Mouse (Mus musculus) frontal cortex, adult (tissue): ENCODE results near the gene Nup85.
A peak's percentile ranks its signal among the peaks of the same experiment; 100 is the strongest.

Experiments used
- ATAC-seq: cut with Nextera tagmentation; 2 replicates; pipeline ENCODE4 v1.9.2; 2017; ENCODE audit warnings: mild to moderate bottlenecking, moderate library complexity, mixed read lengths; ENCODE audit not compliant: low TSS enrichment

Nup85 gene

DNA sequence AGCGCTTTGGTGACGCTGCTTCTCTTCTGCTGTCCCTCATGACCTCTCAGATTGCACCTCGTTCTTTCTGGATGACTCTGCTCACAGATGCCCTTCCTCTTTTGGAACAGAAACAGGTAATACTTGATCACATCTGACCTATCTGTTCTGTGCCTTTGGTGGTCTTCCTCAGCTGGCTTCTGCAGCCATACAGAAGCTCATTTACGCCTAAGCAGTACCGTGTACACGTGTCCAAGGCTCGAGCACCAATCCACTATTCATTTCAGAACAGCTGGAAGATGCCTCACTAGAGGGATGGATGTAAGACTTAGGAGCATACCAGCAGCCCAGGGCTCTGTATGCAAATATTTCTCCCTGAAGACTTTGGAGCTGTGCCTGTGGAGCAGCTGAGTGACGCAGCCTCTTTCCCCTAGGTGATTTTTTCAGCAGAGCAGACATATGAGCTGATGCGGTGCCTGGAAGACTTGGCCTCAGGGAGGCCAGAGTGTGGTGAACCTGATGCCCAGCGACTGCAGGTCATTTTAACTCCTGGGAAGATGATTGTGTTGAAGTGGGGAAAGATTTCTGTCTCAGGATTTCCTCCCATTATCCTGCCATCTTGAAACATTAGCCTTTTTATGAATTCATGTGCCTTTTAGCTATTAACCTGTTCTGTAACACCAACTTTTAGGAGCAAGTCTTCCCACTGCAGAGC, 18.8 kb downstream of the Nup85 start:
- ATAC-seq = peak; percentile 36; the same call in 1 of the 2 replicates

DNA sequence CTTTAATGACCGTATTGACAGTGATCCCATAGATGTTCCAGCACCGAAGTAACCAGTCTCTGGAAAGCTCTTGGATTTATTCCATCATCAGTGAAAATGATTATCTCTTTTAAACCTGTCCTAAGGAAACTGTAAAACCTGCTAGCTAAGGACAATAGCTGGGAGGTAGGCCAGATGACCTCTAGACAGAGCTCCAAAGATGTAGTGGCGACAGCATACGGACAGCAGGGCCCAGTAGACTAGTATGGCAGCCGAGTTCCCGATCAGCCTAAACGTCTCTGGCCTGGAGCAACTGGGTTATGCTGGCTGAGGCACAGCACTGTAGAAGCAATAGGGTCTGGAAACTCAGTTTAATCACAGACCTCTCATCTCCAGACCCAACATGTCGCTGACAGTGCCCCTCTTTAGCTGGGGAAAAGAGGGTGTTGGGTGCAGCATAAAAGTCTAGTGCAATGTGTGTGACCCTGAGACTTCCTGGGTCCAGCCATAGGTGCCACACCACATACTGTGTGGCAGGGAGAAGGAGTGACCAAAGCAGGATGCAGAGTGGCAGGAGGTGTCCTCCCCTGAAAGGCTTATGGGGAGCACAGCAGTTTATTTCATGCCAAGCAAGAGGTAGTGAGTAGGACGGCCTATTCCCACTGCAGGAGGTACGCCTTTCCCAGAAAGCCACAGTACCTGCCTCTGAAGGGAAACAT, 20.3 kb downstream of the Nup85 start:
- ATAC-seq = no peak

DNA sequence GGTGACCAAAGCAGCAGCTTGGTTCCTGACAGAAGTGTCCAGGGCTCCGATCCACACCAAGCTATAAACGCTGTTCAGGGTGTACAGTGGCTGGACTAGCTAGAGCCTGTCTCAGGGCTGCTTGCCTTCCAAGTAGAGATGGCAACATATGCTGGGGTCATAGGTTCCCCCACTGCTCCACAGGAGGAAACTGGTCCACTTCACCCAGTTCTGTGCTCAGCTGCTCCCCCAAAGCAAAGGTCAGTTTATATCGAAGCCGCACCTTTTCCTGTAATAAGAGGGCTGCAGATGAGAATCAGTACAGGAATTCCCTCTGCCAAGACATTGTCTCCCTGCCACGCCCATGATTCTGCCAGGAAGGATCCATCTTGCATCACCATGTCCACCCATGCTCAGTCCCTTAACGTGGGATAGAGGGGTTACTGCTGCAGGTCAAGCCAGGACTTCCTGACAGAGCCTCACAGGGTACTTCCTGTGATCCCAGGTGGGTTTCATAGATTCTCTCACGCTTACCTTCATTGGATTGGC, 21.4 kb downstream of the Nup85 start:
- ATAC-seq = no peak

DNA sequence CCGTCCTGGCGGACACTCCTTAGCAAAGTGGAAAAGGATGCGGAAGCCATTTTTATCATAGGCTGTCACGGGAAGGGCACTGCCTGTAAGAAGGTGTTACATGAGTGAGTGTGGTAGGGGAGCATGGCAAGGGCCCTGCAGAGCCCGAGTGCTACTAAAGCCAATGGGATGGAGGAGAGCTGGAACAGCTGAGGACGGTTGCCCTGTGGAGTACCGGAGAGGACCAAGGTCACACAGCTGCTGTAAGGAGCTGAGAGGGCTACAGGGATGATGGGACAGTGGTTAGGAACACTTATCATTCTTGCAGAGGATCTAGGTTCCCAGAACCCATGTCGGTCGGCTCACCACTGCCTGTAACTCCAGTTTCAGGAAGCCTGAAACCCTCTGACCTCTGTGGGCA, 22.2 kb downstream of the Nup85 start:
- no peak for ATAC-seq

DNA sequence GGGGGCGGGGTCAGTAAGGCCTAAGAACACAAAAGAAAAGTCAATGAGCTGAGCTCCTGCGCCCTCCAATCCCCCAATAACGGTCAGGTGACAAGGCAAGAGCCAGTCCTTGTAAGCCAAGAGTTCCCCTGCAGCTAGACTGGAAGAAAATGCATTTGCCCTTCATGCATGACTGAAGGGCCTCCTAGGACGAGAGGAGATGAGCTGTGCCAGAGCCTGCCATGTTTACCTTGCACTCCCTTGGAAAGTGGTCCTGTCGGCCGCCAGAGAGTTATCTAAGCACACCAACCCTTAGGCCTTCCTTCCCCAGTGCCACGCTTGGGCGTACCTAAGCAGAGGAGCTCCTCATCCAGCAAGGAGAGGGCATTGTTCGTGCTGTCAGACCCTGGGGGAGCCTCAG, 23.8 kb downstream of the Nup85 start:
- no peak for ATAC-seq

DNA sequence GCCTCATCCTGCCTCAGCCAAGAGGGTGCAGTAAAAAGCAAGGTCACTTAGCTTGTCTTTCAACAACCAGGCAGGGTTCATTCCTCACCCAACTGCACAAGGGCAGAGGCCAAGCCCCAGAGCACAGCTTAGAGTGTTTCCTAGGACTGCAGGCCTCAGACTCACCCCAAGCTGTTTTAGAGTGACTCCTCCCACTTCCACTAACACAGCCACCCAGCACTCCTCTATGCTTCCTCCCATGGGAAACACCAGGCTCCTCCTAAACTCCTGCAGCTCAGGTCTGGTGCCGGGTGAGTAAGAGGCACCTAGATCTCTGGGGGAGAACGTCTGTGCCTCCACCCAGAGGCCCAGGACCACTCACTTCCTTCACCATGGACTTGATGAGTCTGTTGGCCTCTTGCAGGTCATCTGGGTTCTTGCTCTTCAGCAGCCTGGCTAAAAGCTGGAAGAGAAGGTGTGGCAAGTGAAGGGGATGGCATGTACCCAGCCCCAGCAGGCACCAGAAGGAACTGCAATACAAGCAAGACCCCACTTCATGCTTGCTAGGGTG, 26.4 kb downstream of the Nup85 start:
- ATAC-seq = no peak

DNA sequence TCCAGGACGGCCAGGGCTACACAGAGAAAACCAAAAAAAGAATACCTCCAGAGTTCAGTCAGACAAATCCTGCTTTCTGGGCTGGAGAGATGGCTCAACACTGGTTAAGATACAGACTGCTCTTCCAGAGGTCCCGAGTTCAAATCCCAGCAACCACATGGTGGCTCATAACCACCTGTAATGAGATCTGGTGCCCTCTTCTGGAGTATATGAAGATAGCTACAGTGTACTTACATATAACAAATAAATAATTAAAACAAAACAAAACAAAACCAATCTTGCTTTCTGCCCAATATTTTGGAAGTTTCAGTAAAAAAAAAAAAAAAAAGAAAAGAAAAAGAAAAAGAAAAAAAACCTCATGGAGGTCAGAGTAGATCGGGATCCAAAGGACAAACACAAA, 31.0 kb downstream of the Nup85 start:
- ATAC-seq = no peak

DNA sequence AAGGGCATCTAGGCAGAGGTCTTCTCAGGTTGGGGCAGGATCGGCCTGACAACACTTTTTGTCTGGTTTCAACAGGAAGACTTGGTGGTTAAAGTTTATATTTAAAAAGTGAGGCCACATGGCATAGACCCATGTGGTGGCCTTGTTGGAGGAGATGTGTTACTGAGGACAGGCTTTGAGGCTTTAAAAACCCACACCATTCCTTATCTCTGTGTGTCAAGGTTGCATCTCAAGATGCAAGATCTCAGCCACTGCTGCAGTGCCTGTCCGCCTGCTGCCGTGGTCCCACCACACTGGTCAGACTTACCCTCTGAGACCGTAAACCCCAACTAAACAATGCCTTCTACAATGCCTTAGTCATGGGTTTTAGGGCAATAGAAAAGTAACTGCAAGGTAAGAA, 34.1 kb downstream of the Nup85 start:
- no peak for ATAC-seq

DNA sequence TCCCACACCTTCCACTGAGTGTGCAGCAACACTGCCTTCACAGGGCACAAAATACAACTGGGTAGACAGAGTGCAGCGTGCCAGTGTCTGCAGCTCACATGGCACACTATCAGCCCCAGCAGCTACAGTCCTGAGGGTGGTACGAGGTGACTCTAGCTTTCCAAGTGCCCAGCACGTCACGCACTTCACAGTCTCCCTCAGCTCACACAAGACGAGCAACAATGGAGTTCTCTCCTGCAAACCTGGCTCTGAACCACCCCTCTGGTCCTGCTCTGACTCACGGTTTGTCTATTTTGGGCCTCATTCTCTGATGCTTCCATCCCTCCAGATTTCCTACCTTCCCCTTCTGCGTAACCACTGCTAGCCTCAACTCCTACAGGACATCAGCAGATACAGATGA, 35.5 kb downstream of the Nup85 start:
- ATAC-seq = peak; percentile 54

DNA sequence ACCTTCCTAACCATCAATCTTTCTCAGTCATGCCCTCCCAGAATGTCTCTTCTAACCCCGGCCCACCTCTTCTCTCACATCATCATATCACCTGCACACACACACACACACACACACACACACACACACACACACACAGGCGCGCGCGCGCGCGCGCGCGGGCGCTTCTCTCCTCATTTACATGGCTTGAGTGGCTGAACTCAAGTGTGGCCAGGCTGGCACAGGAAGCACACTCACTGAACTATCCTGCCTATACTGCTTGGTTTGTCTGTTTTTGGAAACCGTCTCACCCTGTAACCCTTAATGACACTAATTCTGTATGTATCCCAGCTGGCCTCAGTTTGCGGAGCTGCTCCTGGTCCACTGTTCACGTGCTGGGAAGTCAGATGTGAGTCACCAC, 36.5 kb downstream of the Nup85 start:
- no peak for ATAC-seq

DNA sequence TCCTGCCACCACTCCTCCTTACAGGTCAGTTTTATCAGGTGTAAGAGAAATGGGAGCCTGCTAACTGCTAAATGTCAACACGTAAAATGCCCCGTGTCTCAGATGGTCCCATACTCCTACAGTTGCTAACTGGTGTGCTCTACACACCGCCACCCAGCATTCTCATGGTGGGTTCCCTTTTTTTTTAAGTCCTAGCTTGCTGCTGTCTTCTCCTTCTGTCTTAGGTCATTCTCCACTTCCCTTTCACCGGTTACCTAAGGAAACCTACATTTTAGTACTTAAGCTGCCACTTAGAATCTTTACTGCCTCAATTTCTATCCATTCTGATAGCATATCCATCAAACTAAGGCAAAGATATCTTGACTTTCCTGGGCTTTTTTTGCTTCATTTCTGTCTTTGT, 36.9 kb downstream of the Nup85 start:
- ATAC-seq = no peak

DNA sequence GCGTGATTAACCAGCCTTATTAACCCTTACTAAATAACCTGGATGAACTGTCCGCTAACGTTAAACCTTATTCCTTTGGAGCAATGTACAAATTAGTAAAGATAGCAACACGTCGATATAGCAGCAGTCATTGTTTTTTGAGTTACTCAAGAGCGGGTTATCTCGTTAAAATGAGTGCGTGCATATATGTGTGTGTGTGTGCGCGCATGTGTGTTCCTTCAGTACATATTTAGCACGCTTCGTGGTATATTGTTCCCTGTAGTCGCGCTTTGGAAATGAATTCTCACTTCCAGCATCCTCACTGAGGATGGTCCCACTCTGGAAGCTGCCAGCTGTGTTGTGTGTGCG, 38.9 kb downstream of the Nup85 start:
- ATAC-seq = no peak

DNA sequence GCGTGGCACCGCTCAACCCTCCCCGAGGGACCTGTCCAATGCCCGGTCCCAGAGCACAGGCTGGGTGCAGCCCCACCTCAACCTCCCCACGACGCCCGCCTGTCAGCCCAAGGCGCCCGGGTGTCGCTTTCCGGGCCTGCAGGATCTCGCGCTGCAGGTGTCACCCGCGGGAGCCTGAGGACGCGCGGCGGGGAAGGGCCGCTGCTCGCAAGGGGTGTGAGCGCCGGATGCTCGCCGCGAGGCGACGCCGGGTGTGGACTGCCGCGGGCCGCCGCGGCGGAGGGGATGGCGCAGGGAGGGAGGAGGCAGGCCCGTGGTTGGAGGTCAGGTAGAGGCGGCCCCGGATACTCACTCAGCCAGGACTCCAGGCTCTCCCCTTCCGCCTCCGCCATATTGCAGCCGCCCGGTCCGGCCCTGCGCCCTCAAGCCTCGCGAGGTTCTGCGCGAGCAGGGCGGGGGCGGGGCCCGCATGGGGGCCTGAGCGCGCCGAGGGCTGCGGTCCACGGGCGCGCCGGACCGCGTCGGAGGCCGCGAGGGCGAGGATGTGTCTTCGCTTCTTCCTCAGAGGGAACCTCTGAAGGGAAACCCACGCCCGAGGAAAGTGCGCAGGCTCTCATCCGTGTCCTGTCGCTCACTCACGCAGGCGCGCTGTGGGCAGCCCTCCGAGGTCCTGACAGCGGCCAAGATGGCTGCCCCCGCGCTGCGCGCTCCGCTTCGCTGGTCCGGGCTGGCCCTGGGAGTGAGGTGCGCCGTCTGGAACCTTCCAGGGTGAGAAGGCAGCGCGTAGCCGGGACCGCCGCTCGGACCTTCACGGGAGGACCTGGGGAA, 39.5 kb downstream of the Nup85 start, which contains the start of the genes Mrps7 and Gga3:
Mrps7 (plus strand) TSS at position 450 of the 828 bp plus-strand sequence.
Gga3 (minus strand) TSS at position 576 of the 828 bp plus-strand sequence.
- peak; percentile 80 for ATAC-seq

DNA sequence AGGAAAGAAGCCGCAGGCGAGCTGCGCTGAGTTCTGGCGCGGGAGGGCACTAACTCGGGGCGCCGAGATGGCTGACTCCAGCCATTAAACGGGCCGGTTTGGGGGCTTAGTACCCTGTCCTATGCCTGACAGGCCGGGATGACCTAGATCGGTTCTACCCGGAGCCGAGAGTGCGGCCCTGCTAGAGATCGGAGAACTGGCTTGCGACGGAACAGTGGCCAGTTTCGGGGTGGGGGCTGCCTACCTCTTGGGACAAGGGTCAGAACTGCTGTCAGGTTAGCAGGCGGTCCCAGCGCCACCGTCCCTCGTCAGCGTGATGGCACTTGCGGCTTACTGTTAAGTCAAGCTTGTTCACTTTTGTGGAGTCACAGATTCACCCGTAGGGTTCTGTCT, 40.1 kb downstream of the Nup85 start:
- ATAC-seq = no peak; the same call in 1 of the 2 replicates

DNA sequence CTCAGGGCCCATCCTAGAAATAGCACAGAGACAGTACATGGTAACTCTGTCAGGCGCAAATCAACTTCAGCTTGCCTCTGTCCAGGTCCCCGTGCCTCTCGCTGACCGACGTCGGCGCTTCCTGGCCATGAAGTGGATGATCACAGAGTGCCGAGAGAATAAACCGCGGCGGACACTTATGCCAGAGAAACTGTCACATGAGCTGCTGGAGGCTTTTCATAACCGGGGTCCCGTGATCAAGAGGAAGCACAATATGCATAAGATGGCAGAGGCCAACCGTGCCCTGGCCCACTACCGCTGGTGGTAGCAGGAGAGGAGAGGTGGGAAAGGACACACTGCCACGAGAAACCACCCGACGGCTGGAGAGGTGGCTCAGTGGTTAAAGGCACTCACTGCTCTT, 42.5 kb downstream of the Nup85 start:
- ATAC-seq = no peak

DNA sequence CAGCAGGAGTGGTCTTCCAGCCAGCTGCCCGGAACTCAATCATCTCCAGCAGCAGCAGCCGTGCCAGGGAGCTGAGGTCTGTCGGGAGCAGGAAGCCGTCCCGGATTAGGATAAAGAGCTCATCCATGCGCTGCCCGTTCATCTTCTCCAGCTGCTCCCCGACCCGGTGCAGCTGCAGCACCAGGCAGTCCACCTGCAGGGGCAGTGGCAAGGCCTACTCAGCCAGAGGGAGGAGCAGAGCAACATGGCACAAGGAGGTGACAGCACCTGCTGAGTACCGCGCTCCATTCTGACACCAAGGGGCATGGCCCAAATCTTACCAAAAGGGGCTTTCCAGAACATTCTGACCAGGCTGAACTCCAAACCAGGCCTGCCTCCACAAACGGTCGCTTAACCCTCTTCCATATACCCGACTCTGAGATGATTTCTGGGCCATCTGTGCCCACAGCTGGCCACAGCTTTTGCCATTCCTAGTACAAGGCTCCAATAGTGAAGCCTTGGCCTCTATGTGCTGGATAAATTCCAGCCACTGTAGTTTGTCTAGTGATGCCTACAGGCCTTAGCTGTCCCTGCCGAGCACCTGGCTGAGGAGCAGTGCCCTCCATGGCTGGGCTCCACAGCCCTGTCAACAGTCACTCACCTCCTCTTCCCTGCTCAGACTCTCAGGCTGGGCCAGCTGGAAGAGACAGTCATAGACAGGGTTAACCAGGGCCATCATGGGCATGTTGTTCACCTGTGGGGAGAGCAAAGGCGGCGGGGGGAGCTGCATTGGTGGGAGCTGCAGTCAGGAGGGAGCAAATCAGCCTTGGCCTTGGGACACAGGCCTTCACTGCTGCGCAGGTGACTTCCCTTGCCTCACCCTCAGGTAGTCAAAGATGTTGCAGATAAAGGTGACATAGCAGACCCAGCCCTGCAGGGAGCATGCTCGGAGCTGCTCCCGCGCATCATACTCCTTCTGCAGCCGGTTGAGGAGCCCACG, 44.5 kb downstream of the Nup85 start:
- ATAC-seq = no peak

DNA sequence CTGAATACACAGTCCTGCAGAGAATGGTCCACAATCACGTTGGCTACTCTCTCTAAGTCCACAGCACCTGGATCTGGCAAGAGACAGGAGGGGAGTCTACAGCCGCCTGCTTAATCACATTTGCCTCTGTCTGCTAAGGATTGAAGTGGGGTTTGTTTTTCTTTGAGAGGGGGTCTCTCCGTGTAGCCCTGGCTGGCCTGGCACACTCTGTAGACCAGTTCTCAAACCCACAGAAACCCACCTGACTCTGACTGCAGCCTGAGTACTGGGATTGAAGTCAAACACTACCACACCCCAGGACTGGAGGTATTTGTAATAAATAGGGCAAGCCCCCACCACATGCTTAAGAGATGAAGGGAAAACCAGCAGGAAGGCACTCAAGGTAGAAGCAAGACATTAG, 45.3 kb downstream of the Nup85 start:
- no peak for ATAC-seq

DNA sequence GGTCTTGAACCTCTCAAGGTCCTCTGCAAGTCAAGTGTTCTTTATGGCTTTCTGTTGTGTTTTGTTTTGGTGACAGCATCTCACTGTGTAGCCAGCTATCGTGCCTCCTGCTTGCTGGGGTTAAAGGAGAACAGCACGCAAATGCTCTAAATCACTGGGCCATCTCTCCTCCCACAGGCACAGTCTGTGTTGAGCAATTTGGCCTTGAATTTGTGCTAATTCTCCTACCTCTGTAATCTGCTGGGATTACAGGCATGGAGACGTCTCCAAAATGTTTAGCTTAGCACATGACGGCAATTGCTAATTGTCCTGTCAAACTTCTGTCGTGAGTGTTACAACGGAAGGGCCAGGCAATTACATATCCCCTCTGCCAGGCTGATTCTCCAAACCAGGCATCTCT, 46.9 kb downstream of the Nup85 start:
- ATAC-seq = no peak

DNA sequence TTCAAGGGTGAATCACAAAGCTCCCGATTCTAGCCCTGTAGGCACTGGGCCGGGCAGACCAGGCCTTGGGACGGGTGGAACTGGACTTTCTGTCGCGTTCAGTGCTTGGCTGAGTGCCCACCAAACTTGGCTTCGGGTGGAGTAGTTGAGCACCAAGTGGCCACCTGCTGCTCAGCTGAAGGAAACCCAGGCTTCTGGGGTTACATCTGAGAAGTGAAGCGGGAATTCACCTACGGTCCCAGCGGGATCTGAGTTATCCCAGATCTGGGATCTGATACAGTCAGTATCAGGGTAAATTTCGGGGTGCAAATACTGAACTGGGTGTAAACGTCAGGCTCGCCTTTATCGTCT, 47.8 kb downstream of the Nup85 start:
- no peak; the same call in none of the 2 replicates for ATAC-seq

DNA sequence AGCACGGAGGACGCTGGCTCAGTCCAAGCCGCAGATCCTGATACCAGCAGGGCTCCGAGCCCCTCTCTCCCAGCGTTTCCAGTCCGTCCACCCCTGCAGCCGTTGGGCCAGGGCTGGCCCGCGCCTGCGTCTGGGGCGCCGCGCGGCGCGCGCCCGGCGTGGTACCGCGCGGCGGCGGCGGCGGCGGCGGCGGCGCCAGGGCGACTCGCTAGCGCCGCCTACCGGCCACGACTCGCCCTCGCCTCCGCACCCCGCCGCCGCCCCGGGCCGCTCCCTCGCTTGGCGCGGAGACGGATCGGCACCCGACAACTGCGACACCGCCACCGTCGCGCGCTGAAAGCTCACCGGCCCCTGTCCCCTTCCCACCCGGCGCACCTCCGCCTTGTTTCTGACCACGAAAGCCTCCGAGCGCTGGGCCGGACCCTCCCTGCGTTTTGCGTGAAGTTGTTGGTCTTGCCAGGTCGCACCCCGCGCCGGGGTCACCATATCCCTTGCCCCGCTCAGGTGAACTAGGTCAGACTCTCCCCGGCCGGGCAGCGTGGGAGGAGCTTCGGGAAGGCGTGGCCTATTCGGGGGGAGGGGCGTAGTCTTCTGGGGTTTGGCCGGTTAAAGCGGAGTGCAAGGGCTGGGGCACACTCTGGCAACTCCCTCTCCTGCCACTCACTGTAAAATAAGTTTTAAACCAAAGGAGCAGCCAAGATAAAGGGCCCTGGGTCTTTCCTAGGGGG, 48.3 kb downstream of the Nup85 start, which contains the start of gene Mif4gd:
Mif4gd (minus strand) TSS at position 560 of the 728 bp plus-strand sequence.
- peak; percentile 58 for ATAC-seq
